Mouse (Mus musculus): ENCODE results near the gene Srpk2. TPM values are rescaled to one million over a fixed set of nuclear protein-coding genes. Genes with fewer than 3 reads are reported as not detected.

Gene Srpk2
- polyA plus RNA-seq, 1 experiment, result 0.91 TPM

DNA sequence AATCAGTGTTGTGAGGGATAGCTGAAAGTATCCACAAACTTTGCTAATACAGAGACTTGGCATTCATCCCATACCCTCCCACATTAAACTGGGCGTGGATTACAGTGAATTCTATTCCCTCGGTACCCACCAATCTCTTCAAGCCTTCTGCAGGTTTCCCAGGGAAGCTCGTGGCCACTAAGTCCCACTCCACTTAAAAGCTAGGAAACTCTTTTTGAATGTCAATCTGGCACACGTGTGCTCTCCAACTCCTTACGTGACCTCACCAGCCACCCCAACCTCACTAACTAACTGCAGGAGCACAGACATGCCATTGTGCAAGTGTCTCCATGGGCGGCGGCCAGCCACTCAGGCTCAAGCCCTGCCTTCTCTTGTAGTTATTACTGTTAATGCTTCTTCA, 12.3 kb downstream of the Srpk2 start:
- WGBS, result 28% methylated on average over 7 of the region's 7 CpGs
- TF ChIP-seq CTCF (IDR thresholded peaks at IDR 0.05; ENCODE audit: extremely low read depth, insufficient read length, insufficient replicate concordance, low read depth, low read length), result no peak
- TF ChIP-seq POLR2A (IDR thresholded peaks at IDR 0.05; ENCODE audit: low read depth, low read length), result no peak
- H3K4me3 ChIP-seq (ENCODE audit: low read depth, low read length), result no peak overlapping the region
- peaks cover 13% of the 10 kb centered on the region for H3K27me3 ChIP-seq (ENCODE audit: control insufficient read depth, insufficient read depth, low read length)
- peaks cover 4% of the 10 kb centered on the region for H3K4me1 ChIP-seq (ENCODE audit: control insufficient read depth, insufficient read depth, insufficient read length, low read length)
- H3K36me3 ChIP-seq (ENCODE audit: control insufficient read depth, insufficient read depth, low read length), result no peaks in the 10 kb centered on the region
- no peak overlapping the region for H3K27ac ChIP-seq (ENCODE audit: insufficient read depth, low read depth, low read length)

DNA sequence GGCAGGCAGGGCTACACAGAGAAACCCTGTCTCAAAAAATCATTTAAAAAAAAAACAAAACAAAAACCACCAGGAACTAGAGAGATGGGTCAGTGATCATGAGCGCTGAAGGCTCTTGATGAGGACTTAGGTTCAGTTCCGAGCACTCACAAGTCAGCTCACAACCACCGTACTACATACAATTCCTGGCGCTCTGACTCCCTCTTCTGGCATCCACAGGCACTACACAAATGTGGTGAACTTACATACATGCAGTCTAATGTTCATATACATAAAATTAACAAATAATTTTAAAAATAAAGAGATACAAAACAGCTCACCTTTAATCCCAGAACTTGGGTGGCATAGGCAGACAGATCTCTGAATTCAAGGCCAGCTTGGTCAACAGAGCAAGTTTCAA, 13.5 kb downstream of the Srpk2 start:
- peaks cover 8% of the 10 kb centered on the region for H3K27me3 ChIP-seq (ENCODE audit: control insufficient read depth, insufficient read depth, low read length)
- no peak for TF ChIP-seq CTCF (IDR thresholded peaks at IDR 0.05; ENCODE audit: extremely low read depth, insufficient read length, insufficient replicate concordance, low read depth, low read length)
- TF ChIP-seq POLR2A (IDR thresholded peaks at IDR 0.05; ENCODE audit: low read depth, low read length), result no peak
- no peak overlapping the region for H3K4me3 ChIP-seq (ENCODE audit: low read depth, low read length)
- H3K4me1 ChIP-seq (ENCODE audit: control insufficient read depth, insufficient read depth, insufficient read length, low read length), result no peaks in the 10 kb centered on the region
- WGBS, result 93% methylated on average over 4 of the region's 4 CpGs
- no peaks in the 10 kb centered on the region for H3K36me3 ChIP-seq (ENCODE audit: control insufficient read depth, insufficient read depth, low read length)
- H3K27ac ChIP-seq (ENCODE audit: insufficient read depth, low read depth, low read length), result no peak overlapping the region

DNA sequence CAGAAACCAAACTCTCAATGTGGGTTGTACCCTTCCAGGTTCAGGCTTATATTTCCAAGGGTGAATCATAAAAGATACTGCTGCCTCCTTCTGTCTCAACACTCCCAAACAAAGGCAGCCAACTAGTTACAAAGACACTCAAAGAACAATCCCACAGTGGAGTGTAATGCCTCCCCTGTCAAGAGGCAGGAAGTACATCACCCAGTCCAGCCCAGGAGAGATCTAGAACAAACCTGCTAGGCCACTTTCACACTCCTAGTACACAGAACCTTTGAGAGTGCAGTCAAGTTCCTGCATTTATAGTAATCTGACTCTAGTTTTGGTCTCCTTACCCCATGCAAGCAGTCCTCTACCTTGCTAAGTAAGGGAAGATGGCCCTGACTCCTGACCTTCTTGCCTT, 18.5 kb downstream of the Srpk2 start:
- no peak overlapping the region for H3K27ac ChIP-seq (ENCODE audit: insufficient read depth, low read depth, low read length)
- no peaks in the 10 kb centered on the region for H3K4me1 ChIP-seq (ENCODE audit: control insufficient read depth, insufficient read depth, insufficient read length, low read length)
- H3K27me3 ChIP-seq (ENCODE audit: control insufficient read depth, insufficient read depth, low read length), result no peaks in the 10 kb centered on the region
- no peak overlapping the region for H3K4me3 ChIP-seq (ENCODE audit: low read depth, low read length)
- no peaks in the 10 kb centered on the region for H3K36me3 ChIP-seq (ENCODE audit: control insufficient read depth, insufficient read depth, low read length)
- no peak for TF ChIP-seq POLR2A (IDR thresholded peaks at IDR 0.05; ENCODE audit: low read depth, low read length)
- TF ChIP-seq CTCF (IDR thresholded peaks at IDR 0.05; ENCODE audit: extremely low read depth, insufficient read length, insufficient replicate concordance, low read depth, low read length), result no peak

DNA sequence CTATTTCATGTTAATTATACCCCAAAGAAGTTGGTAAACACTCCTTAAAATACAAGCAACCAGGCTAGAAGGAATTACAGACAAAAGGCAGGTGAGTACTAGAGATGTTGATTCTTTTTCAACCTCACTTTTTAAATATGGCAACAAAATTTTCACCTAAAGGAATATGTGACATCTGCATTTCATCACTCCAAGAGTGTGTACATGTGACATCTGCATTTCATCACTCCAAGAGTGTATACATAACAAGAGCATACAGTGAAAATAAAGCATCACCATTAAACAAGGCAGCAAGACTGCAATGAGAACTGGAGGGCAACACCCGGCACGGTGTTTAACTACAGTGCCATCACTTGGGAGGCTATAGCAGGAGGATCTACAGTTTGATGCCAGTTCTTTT, 23.2 kb downstream of the Srpk2 start:
- Histone ChIP-seq H3K36me3 (ENCODE audit: control insufficient read depth, insufficient read depth, low read length) (no peaks in the 10 kb centered on the region), H3K4me3 (ENCODE audit: low read depth, low read length) (no peak overlapping the region), H3K4me1 (ENCODE audit: control insufficient read depth, insufficient read depth, insufficient read length, low read length) (no peaks in the 10 kb centered on the region), H3K27me3 (ENCODE audit: control insufficient read depth, insufficient read depth, low read length) (no peaks in the 10 kb centered on the region), H3K27ac (ENCODE audit: insufficient read depth, low read depth, low read length) (no peak overlapping the region)
- TF ChIP-seq POLR2A (IDR thresholded peaks at IDR 0.05; ENCODE audit: low read depth, low read length) (no peak), CTCF (IDR thresholded peaks at IDR 0.05; ENCODE audit: extremely low read depth, insufficient read length, insufficient replicate concordance, low read depth, low read length) (no peak)
- WGBS, result 70% methylated on average over 2 of the region's 2 CpGs

DNA sequence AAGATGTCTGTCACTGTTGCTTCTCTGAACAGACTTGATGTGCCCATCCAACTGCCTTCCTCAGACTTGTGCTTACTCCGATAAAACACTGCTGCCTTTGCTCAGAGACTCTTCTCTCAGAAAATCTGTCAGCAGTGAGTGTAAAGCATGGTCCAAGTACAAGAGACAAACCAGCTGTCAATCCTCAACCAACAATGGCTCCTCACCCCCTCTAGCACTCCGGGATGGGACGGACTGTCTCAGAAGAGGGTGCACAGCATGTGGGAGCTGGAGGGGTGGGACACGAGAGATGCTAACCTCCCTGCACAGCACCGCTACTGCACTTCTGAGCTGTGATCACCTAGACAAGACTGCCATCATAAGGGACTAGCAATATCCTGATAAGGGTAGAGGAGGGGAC, 26.4 kb downstream of the Srpk2 start:
- WGBS, result 84% methylated on average over 5 of the region's 5 CpGs
- Histone ChIP-seq H3K4me3 (ENCODE audit: low read depth, low read length) (no peak overlapping the region), H3K4me1 (ENCODE audit: control insufficient read depth, insufficient read depth, insufficient read length, low read length) (no peaks in the 10 kb centered on the region), H3K27ac (ENCODE audit: insufficient read depth, low read depth, low read length) (no peak overlapping the region), H3K27me3 (ENCODE audit: control insufficient read depth, insufficient read depth, low read length) (no peaks in the 10 kb centered on the region), H3K36me3 (ENCODE audit: control insufficient read depth, insufficient read depth, low read length) (no peaks in the 10 kb centered on the region)
- no peak for TF ChIP-seq CTCF (IDR thresholded peaks at IDR 0.05; ENCODE audit: extremely low read depth, insufficient read length, insufficient replicate concordance, low read depth, low read length)

DNA sequence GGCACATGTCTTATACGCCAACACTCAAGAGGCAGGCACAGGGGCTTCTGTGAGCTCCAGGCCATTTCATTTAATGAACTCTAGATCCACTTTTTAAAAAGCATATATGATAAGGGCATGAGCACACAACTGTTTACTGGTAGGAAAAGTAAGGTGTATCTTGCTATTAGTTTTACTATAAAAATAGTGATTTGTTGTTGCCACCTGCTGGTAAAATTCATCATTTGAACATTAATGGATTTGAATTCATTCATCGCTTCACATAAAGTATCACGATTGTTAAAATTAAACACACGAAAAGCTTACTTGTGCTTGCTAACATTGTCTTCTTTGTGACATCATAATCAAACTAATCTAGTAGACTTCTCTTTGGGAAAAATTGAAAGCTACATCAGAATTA, 27.8 kb downstream of the Srpk2 start:
- Histone ChIP-seq H3K36me3 (ENCODE audit: control insufficient read depth, insufficient read depth, low read length) (no peaks in the 10 kb centered on the region), H3K27ac (ENCODE audit: insufficient read depth, low read depth, low read length) (no peak overlapping the region), H3K4me3 (ENCODE audit: low read depth, low read length) (no peak overlapping the region), H3K4me1 (ENCODE audit: control insufficient read depth, insufficient read depth, insufficient read length, low read length) (no peaks in the 10 kb centered on the region), H3K27me3 (ENCODE audit: control insufficient read depth, insufficient read depth, low read length) (no peaks in the 10 kb centered on the region)
- TF ChIP-seq POLR2A (IDR thresholded peaks at IDR 0.05; ENCODE audit: low read depth, low read length) (no peak), CTCF (IDR thresholded peaks at IDR 0.05; ENCODE audit: extremely low read depth, insufficient read length, insufficient replicate concordance, low read depth, low read length) (no peak)
- WGBS, result 88% methylated on average over 4 of the region's 4 CpGs

- H3K27me3 ChIP-seq (ENCODE audit: control insufficient read depth, insufficient read depth, low read length), result no peaks in the 10 kb centered on the region
- WGBS, result 88% methylated on average over 1 of the region's 1 CpGs
- H3K4me3 ChIP-seq (ENCODE audit: low read depth, low read length), result no peak overlapping the region
- H3K36me3 ChIP-seq (ENCODE audit: control insufficient read depth, insufficient read depth, low read length), result no peaks in the 10 kb centered on the region
- H3K4me1 ChIP-seq (ENCODE audit: control insufficient read depth, insufficient read depth, insufficient read length, low read length), result no peaks in the 10 kb centered on the region; the same call in 1 of the 2 replicates
- H3K27ac ChIP-seq (ENCODE audit: insufficient read depth, low read depth, low read length), result no peak overlapping the region
- no peak for TF ChIP-seq CTCF (IDR thresholded peaks at IDR 0.05; ENCODE audit: extremely low read depth, insufficient read length, insufficient replicate concordance, low read depth, low read length)
- no peak for TF ChIP-seq POLR2A (IDR thresholded peaks at IDR 0.05; ENCODE audit: low read depth, low read length)
Observed at GRCm38 (mm10) chr5:23655030-23655429, 29.4 kb downstream of the Srpk2 start.

DNA sequence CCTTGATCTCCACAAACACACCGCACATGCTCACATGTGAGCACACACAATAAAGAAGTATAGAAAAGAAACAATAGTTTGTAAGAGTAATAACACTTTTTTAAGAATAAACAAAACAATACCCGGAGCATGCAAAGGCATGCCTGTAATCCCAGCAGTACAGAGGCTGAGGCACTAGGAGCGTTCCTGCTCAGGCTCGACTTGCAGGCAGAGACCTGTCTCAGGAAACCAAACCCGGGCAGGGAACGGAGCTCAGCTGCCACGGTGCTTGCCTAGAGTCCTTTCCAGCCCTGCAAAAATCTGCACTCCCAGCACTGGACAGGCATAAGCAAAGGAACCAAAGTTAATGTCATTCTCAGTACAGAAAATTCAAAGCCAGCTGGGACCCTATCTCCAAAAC, 32.1 kb downstream of the Srpk2 start:
- Histone ChIP-seq H3K4me1 (ENCODE audit: control insufficient read depth, insufficient read depth, insufficient read length, low read length) (no peaks in the 10 kb centered on the region; the same call in 1 of the 2 replicates), H3K36me3 (ENCODE audit: control insufficient read depth, insufficient read depth, low read length) (no peaks in the 10 kb centered on the region), H3K27ac (ENCODE audit: insufficient read depth, low read depth, low read length) (no peak overlapping the region), H3K27me3 (ENCODE audit: control insufficient read depth, insufficient read depth, low read length) (no peaks in the 10 kb centered on the region), H3K4me3 (ENCODE audit: low read depth, low read length) (no peak overlapping the region)
- WGBS, result 69% methylated on average over 7 of the region's 7 CpGs
- TF ChIP-seq POLR2A (IDR thresholded peaks at IDR 0.05; ENCODE audit: low read depth, low read length), result no peak

Data from small intestine, adult 2 months (tissue).